Mouse (Mus musculus): ENCODE results near the gene Srgap1. TPM values are rescaled to one million over a fixed set of nuclear protein-coding genes. Genes with fewer than 3 reads are reported as not detected.
"Not testable (repeated sequence)": the region's sequence is repeated elsewhere in the genome, so short reads cannot be mapped to it uniquely, and the experiment has no call there.

Srgap1 gene
- polyA plus RNA-seq, 1 experiment, result not detected

DNA sequence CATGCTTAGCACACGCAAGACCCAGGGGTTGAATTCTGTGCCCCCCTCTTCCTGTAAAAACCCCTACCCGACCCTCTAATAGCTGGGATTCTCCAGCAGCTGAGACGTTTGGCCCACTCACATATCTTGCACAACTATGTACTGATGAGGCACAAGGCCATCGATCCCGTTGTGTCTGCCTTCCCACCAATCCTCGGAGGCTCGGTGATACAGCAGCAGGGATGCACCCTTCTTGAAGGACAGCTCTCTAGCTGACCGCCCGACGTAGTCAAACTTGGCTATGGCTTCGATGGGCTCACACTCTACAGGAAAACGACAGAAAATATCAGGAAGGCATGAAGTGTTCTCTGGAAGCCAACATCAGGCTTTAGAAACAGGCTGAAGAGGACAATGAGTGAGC, 252.6 kb downstream of the Srgap1 start:
- WGBS, result 95% methylated on average over 12 of the region's 12 CpGs
- TF ChIP-seq CTCF (IDR thresholded peaks at IDR 0.05; ENCODE audit: insufficient read depth, low read depth, low read length) (no peak), POLR2A (IDR thresholded peaks at IDR 0.05; ENCODE audit: insufficient read depth, low read depth, low read length) (no peak)

DNA sequence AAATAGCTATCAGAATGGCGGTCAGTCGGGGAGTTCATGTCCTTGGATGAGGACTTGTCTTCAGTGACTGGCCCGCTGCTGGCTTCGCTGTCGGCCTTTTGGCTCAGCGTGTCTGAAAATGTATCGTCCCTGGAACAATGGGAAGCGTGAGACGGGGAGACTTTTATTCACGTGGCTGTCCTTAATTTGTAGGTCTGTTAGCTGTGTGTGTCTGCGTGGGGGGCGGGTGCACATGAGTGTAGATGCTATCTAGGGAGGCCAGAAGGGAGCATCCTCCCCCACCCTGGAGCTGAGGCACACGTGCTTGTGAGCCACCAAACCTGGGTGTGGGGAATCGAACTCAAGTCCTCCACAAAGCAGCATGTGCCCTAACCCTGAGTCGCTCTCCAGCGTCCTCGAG, 254.5 kb downstream of the Srgap1 start:
- H3K4me3 ChIP-seq (ENCODE audit: insufficient read depth, low read depth, low read length), result no peak overlapping the region
- no peaks in the 10 kb centered on the region for H3K4me1 ChIP-seq (ENCODE audit: control insufficient read depth, insufficient read depth, low read length)
- 83% methylated on average over 17 of the region's 17 CpGs for WGBS
- TF ChIP-seq POLR2A (IDR thresholded peaks at IDR 0.05; ENCODE audit: insufficient read depth, low read depth, low read length) (no peak), CTCF (IDR thresholded peaks at IDR 0.05; ENCODE audit: insufficient read depth, low read depth, low read length) (no peak)
- H3K27ac ChIP-seq (ENCODE audit: insufficient read depth, low read depth, low read length), result no peak overlapping the region

More for the DNA sequence above, 252.6 kb downstream of the Srgap1 start:
- Histone ChIP-seq H3K4me1 (ENCODE audit: control insufficient read depth, insufficient read depth, low read length) (no peaks in the 10 kb centered on the region), H3K27ac (ENCODE audit: insufficient read depth, low read depth, low read length) (no peak overlapping the region), H3K4me3 (ENCODE audit: insufficient read depth, low read depth, low read length) (no peak overlapping the region)

DNA sequence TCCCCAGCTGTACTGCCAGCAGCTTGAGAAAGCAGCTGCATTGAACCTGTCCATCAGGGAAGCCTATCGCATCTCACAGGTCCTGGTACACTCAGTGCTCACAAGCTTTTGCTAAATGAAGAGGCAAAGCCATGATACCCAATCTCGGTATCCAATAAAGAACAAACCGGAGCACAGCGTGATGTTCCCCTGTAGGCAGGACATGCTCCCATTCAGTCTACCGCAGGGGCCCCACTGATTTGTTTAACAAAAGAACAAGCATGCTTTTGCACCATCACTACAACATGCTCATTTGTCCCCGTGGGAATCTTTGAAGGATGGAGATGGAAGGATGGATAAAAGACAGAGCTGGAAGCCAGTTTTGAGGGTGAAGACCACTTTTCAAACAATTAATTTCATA, 257.0 kb downstream of the Srgap1 start:
- Histone ChIP-seq H3K27ac (ENCODE audit: insufficient read depth, low read depth, low read length) (no peak overlapping the region), H3K4me3 (ENCODE audit: insufficient read depth, low read depth, low read length) (no peak overlapping the region), H3K4me1 (ENCODE audit: control insufficient read depth, insufficient read depth, low read length) (no peaks in the 10 kb centered on the region)
- TF ChIP-seq POLR2A (IDR thresholded peaks at IDR 0.05; ENCODE audit: insufficient read depth, low read depth, low read length) (no peak), CTCF (IDR thresholded peaks at IDR 0.05; ENCODE audit: insufficient read depth, low read depth, low read length) (no peak)
- WGBS, result 54% methylated on average over 6 of the region's 6 CpGs

DNA sequence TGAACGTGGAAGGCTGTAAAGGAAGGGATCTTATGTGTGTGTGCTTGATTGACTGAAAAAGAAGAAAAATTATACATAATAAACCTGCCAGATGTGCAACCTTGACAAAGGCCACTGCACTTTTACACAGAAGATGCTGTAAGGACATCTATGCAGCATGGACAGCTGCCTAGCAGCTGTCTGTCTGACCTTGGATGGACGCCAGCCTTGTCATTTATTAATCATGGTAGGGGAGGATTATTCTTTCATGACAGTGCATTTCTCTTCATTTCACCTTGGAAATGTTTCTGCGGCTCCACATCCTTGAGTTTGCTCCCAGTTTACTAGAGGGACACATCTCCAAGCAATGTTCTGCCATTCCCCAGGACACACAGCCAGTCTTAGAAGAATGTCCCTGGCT, 258.6 kb downstream of the Srgap1 start:
- Histone ChIP-seq H3K4me1 (ENCODE audit: control insufficient read depth, insufficient read depth, low read length) (no peaks in the 10 kb centered on the region), H3K4me3 (ENCODE audit: insufficient read depth, low read depth, low read length) (no peak overlapping the region), H3K27ac (ENCODE audit: insufficient read depth, low read depth, low read length) (no peak overlapping the region)
- TF ChIP-seq POLR2A (IDR thresholded peaks at IDR 0.05; ENCODE audit: insufficient read depth, low read depth, low read length) (no peak), CTCF (IDR thresholded peaks at IDR 0.05; ENCODE audit: insufficient read depth, low read depth, low read length) (no peak)
- 92% methylated on average over 3 of the region's 3 CpGs for WGBS

DNA sequence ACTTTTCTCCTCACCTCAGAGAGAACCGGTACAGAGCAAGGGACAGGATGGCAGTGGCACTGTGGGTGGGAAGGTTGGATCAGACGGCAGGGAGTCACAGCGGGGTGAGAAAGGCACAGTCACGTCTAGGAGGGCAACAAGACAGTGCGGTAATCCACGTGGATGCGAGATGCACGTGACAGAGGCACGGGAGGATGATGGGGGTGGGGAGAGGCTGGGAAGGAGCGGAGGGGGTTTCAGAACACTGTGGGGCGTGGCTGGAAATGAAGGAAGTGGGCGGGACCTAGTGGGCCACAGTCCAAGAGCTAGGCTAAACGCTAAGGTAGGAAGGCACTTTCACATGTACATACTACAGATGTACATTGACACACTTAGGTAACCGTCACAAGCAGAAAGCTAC, 266.0 kb downstream of the Srgap1 start:
- H3K27ac ChIP-seq (ENCODE audit: insufficient read depth, low read depth, low read length), result no peak overlapping the region
- H3K4me1 ChIP-seq (ENCODE audit: control insufficient read depth, insufficient read depth, low read length), result no peaks in the 10 kb centered on the region
- H3K4me3 ChIP-seq (ENCODE audit: insufficient read depth, low read depth, low read length), result no peak overlapping the region
- WGBS, result 50% methylated on average over 14 of the region's 14 CpGs
- no peak for TF ChIP-seq CTCF (IDR thresholded peaks at IDR 0.05; ENCODE audit: insufficient read depth, low read depth, low read length)
- no peak for TF ChIP-seq POLR2A (IDR thresholded peaks at IDR 0.05; ENCODE audit: insufficient read depth, low read depth, low read length)

DNA sequence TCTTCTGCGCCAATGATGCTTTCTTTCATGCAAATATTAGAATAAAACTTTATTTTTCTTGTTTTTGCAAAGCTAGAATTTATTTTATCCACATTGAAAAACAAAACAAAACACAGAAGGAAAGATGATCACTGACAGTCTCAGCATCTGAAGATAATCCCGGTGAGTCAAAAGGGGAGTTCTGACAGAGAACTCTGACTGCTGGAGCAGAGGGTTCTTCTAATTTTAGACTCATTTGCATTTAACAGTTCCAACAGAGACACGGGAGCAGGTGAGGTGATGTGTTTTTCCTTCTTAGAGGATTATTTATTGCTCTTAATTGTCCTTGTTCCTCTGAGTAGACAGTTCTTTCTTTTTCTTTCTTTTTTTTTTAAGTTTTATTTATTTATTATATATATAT, 271.1 kb downstream of the Srgap1 start:
- H3K27ac ChIP-seq (ENCODE audit: insufficient read depth, low read depth, low read length), result no peak overlapping the region
- TF ChIP-seq CTCF (IDR thresholded peaks at IDR 0.05; ENCODE audit: insufficient read depth, low read depth, low read length) (no peak), POLR2A (IDR thresholded peaks at IDR 0.05; ENCODE audit: insufficient read depth, low read depth, low read length) (no peak)
- H3K4me1 ChIP-seq (ENCODE audit: control insufficient read depth, insufficient read depth, low read length), result no peaks in the 10 kb centered on the region
- WGBS, result 48% methylated on average over 3 of the region's 3 CpGs
- no peak overlapping the region for H3K4me3 ChIP-seq (ENCODE audit: insufficient read depth, low read depth, low read length)

DNA sequence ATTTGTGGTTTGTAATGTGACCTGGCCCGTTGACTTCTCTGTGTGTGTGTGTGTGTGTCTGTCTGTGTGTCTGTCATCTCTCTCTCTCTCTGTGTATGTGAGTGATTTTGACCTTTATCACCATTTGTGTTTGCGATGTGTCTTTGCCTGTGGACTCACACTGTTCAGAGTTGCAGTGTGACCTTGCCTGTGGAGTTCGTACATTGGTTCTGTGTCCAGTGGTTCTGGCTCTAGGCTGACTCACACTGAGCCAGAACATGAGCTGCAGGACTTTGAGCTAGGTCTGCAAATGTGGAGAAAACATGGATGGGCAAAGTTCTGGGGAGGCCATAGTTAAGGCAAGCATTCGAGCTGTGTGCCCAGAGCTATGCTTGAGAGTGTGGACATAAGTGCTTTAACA, 273.3 kb downstream of the Srgap1 start:
- TF ChIP-seq POLR2A (IDR thresholded peaks at IDR 0.05; ENCODE audit: insufficient read depth, low read depth, low read length) (no peak), CTCF (IDR thresholded peaks at IDR 0.05; ENCODE audit: insufficient read depth, low read depth, low read length) (no peak)
- H3K4me1 ChIP-seq (ENCODE audit: control insufficient read depth, insufficient read depth, low read length), result no peaks in the 10 kb centered on the region
- WGBS, result 90% methylated on average over 4 of the region's 4 CpGs
- H3K27ac ChIP-seq (ENCODE audit: insufficient read depth, low read depth, low read length), result no peak overlapping the region
- H3K4me3 ChIP-seq (ENCODE audit: insufficient read depth, low read depth, low read length), result no peak overlapping the region

DNA sequence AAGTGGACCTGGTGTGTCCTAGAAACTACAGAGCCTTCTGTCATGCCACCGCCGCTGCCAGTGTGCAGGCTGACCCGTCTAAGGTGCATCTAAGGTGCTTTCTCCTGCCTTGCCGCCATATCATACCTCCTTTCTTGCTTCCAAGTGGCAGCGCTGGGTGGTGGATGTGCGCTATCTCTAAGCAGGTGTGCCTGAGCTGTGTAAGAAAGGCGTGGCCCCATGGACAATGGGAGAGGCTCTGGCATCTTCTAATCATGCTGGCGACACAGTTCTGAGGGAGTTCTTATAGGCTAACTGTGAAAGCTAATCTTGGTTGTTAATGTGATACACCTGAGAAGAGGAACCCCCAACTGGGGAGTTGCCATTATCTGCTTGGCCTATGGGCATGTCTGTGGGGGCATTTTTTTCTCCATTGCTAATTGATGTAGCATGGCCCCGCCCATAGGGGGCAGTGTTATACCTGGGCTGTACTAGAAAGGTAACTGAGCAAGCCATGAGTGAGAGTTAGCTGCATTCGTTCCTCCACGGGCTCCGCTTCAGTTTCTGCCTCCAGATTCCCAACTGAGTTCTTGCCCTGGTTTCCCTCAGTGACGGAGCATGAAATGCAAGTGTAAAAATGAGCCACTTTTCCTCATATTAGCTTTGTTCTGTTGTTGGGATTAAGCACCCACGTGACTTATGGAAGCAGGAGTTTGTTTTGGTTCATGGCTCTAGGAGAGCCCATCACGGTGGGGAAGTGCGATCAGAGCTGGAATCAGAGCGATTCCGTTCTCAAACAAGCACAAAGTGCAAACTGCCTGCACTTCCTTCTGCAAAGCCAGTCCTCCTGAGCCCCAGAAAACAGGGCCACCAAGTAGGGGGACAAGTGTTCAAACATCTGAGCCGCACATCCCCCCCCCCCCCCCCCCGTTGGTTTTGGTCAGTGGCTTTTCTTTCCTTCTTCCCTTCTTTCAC, 276.2 kb downstream of the Srgap1 start:
- no peak overlapping the region for H3K27ac ChIP-seq (ENCODE audit: insufficient read depth, low read depth, low read length)
- TF ChIP-seq POLR2A (IDR thresholded peaks at IDR 0.05; ENCODE audit: insufficient read depth, low read depth, low read length), result no peak
- no peak for TF ChIP-seq CTCF (IDR thresholded peaks at IDR 0.05; ENCODE audit: insufficient read depth, low read depth, low read length)
- 45% methylated on average over 20 of the region's 20 CpGs for WGBS
- no peak overlapping the region for H3K4me3 ChIP-seq (ENCODE audit: insufficient read depth, low read depth, low read length)
- H3K4me1 ChIP-seq (ENCODE audit: control insufficient read depth, insufficient read depth, low read length), result no peaks in the 10 kb centered on the region

DNA sequence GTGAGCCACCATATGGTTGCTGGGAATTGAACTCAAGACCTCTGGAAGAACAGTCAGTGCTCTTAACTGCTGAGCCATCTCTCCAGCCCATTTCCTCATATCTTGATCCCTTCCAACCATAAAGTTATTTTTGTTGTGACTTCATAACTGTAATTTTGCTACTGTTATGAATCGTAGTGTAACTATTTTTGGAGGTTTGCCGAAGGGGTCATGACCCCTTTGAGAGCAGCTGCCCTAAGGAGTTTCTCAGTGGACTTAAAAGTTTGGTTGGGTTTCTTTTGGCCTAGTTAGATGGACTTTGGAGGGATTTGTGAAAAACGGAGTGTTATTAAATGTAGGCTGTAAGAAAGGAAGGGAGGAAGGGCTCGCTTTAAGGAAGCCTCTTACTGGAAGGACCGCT, 277.4 kb downstream of the Srgap1 start:
- Histone ChIP-seq H3K27ac (ENCODE audit: insufficient read depth, low read depth, low read length) (no peak overlapping the region), H3K4me1 (ENCODE audit: control insufficient read depth, insufficient read depth, low read length) (no peaks in the 10 kb centered on the region), H3K4me3 (ENCODE audit: insufficient read depth, low read depth, low read length) (no peak overlapping the region)
- 92% methylated on average over 5 of the region's 5 CpGs for WGBS
- TF ChIP-seq POLR2A (IDR thresholded peaks at IDR 0.05; ENCODE audit: insufficient read depth, low read depth, low read length), result no peak
- TF ChIP-seq CTCF (IDR thresholded peaks at IDR 0.05; ENCODE audit: insufficient read depth, low read depth, low read length), result no peak

DNA sequence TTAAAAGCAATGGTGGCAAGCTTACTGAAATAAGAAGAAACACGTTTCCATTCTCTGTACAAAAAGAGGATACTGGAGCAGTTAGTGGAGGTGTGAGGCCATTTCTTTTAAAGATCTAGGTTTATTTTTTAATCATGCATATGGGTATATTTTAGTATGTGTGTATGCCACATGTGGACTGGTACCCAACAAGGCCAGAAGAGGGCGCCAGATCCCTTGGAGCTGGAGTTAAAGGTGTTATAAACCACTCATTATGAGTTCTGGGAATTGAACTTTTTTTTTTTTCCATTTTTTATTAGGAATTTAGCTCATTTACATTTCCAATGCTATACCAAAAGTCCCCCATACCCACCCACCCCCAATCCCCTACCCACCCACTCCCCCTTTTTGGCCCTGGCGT, 279.8 kb downstream of the Srgap1 start:
- not testable (repeated sequence) for H3K27ac ChIP-seq (ENCODE audit: insufficient read depth, low read depth, low read length); H3K4me3 ChIP-seq (ENCODE audit: insufficient read depth, low read depth, low read length); H3K4me1 ChIP-seq (ENCODE audit: control insufficient read depth, insufficient read depth, low read length)
- WGBS, result 91% methylated on average over 3 of the region's 3 CpGs

All from olfactory bulb, adult 2 months (tissue).